Mouse (Mus musculus) B cell, adult 2 months (primary cell): Measurements from ENCODE around the gene Naa15.

ENCODE experiments used
- DNase-seq, 2 experiments: peaks; one replicate each; pipeline ENCODE4 v3.0.0; 2022

Gene Naa15

DNA sequence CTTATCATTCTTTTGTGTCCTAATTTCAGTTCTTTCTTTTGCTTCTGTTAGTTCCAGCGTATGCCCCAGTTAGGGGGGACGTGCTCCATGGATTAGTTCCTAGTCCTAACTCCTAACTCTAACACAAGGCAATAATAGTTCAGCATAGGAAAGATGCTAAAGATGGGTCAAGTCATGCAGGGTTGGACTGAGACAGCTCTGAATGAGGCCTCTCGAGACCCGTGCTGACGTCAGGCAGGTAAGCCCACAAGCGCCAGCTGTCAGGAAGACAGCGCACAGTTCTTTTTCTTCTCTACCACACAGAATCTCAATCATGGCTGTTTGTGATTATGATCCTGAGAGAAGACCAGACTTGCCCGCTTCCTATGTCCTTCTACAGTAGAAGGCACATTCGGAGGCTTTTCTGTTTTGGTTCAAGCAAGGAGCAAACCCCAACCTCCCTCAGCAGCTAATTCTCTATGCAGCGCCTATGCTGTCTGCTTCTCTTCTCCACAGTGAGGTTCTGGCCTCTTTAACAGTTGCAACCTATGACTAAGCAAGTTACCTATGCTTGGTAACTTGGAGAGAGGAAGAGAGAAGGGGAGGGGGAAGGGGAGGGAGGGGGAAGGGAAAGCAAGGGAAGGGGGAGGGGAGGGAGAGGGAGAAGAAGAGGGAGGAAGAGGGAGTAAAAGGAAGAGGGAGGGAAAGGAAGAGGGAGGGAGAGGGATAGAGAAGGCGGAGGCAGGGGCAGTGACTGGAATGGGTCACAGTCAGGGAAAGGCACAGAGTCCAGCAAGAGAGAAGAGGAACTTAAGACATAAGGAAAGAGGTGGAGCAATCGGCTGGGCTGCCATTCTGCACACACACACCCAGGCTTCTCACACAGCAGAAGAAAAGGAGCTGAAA, 103.2 kb downstream of the Naa15 start:
- DNase-seq: no peak

DNA sequence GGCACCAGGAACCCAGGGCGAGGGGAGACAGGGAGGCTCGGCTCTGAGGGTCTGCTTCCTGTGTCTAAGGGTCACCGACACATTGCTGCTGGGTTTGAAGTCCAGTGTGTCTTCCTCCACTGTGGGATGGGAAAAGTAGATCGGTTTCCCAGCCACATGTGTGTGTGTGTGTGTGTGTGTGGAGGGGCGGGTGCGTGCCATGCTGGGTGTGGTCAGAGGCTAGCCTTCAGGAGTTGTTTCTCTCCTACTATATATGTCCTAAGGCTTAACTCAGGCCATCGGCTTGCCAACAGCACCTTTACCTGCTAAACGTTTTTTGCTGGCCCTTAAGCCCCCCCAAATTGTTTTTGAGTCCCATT, 103.8 kb downstream of the Naa15 start:
- no peak for DNase-seq

DNA sequence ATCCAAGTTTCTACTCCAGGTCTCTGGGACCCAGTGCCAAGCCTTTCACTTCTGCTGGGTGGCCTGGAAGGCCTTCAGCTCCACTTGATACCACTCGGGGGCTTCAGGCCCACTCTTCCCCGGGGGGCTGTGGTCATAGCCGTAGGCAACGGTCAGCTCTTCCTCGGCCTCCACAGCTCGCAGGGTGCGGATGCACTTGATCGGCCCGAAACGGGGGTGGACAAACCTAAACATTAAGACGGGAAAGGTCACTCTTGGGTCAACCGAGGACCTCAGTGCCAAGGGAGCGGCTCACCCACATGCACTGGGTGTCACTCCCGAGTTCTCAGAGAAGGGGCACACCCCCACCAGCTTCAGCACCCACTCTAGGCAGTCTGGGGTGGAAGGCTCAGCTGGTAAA, 106.3 kb downstream of the Naa15 start:
- DNase-seq: no peak

DNA sequence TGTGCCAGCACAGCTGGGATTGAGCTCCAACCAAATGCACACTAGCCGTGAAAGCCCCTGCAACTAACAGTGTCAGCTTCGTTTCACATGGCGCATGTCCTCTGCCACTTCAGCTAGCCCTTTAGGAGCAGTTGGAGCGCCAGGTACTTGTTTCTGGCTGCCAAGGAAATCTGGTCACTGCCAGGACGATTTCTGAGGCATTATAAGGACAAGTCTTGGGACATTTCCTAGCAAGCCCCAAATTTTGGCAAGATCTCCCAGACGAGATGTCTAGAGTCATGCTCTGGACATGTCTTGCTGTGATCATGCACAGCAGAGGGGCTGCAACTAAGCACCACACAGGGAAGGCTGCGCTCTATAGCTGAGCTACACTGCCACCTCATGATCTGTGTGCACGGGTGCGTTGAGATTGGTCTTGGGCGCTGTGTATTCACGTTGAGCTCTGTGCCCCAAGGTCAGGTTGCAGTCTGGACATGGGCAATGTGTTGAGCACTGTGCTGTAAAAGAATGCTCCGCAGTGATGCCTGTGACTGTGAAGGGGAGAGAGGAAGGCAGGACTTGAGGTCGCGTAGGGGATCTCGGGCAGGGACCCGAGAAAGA, 110.3 kb downstream of the Naa15 start:
- no peak for DNase-seq
